8 mouse cellular contexts compared by ENCODE assay signal in genomic region chrX:7728215-7728921, GRCm38 (mm10). TPM values are rescaled to one million over a fixed set of nuclear protein-coding genes. Genes with fewer than 3 reads are reported as not detected.
DNase-seq lines count a peak whose midpoint lies in the region; ATAC-seq and TF ChIP-seq lines count a peak whose summit lies in the region.

Gene Praf2 (plus strand): TSS chrX:7728439.

- TF ChIP-seq POLR2A in kidney, adult 2 months (IDR thresholded peaks at IDR 0.05; ENCODE audit: low read depth, low read length) = no peak
- peak; percentile 2; the same call in 1 of the 2 replicates for TF ChIP-seq POLR2A in spleen, adult 2 months (IDR thresholded peaks at IDR 0.05; ENCODE audit: low read depth, low read length)

- H3K9ac ChIP-seq in embryonic facial prominence, embryonic 11.5 days (replicated peaks; ENCODE audit: low read length) = peak within 1 kb of the TSS; percentile 54
- H3K9ac ChIP-seq in limb, embryonic 12.5 days (replicated peaks) = peak within 1 kb of the TSS; percentile 53
- peak within 1 kb of the TSS; percentile 53 for H3K9ac ChIP-seq in midbrain, embryonic 15.5 days

- H3K36me3 ChIP-seq in embryonic facial prominence, embryonic 11.5 days (replicated peaks; ENCODE audit: control insufficient read depth, insufficient read depth, low read depth, low read length) = no peaks in the 10 kb centered on the region
- H3K36me3 ChIP-seq in kidney, adult 2 months (ENCODE audit: control insufficient read depth, insufficient read depth, low read length) = no peaks in the 10 kb centered on the region
- peaks cover 33% of the 10 kb centered on the region; the same call in 1 of the 2 replicates for H3K36me3 ChIP-seq in limb, embryonic 12.5 days
- H3K36me3 ChIP-seq in midbrain, embryonic 15.5 days (replicated peaks) = no peaks in the 10 kb centered on the region
- peaks cover 6% of the 10 kb centered on the region for H3K36me3 ChIP-seq in spleen, adult 2 months (ENCODE audit: control insufficient read depth, insufficient read depth, low read length)

- TF ChIP-seq CTCF in kidney, adult 2 months (conservative IDR thresholded peaks at IDR 0.05; ENCODE audit: insufficient read depth, insufficient read length, low read depth, low read length) = no peak
- TF ChIP-seq CTCF in spleen, adult 2 months (IDR thresholded peaks at IDR 0.05; ENCODE audit: extremely low read depth, insufficient read depth, insufficient read length, insufficient replicate concordance) = no peak

- H3K9me3 ChIP-seq in embryonic facial prominence, embryonic 11.5 days (replicated peaks; ENCODE audit: control insufficient read depth, low read length) = no peaks in the 10 kb centered on the region
- H3K9me3 ChIP-seq in limb, embryonic 12.5 days = no peaks in the 10 kb centered on the region
- no peaks in the 10 kb centered on the region for H3K9me3 ChIP-seq in midbrain, embryonic 15.5 days

- H3K4me3 ChIP-seq in embryonic facial prominence, embryonic 11.5 days (ENCODE audit: low read depth, low read length) = peak within 1 kb of the TSS; percentile 41
- H3K4me3 ChIP-seq in kidney, adult 2 months (ENCODE audit: insufficient read depth, low read depth, low read length) = peak within 1 kb of the TSS; percentile 71
- H3K4me3 ChIP-seq in limb, embryonic 12.5 days (replicated peaks) = peak within 1 kb of the TSS; percentile 48
- peak within 1 kb of the TSS; percentile 51 for H3K4me3 ChIP-seq in midbrain, embryonic 15.5 days
- H3K4me3 ChIP-seq in spleen, adult 2 months (ENCODE audit: extremely low read depth, insufficient read depth, insufficient read length) = peak within 1 kb of the TSS; percentile 59; the same call in 1 of the 2 replicates

- H3K4me2 ChIP-seq in embryonic facial prominence, embryonic 11.5 days (ENCODE audit: low read depth, low read length) = peak within 1 kb of the TSS; percentile 40
- peak within 1 kb of the TSS; percentile 60 for H3K4me2 ChIP-seq in limb, embryonic 12.5 days
- peak within 1 kb of the TSS; percentile 55 for H3K4me2 ChIP-seq in midbrain, embryonic 15.5 days

- DNase-seq in urinary bladder, adult 18-20 months (ENCODE audit: low spot score in 2 of 2) = peak; percentile 37 to 72
- DNase-seq in urinary bladder, postnatal 10 days (ENCODE audit: low spot score) = no peak
- DNase-seq in embryonic facial prominence, embryonic 11.5 days (ENCODE audit: low spot score) = peak; percentile 85
- peak; percentile 99 for DNase-seq in heart, adult 11 months
- peak; percentile 91 for DNase-seq in kidney, adult 2 months
- DNase-seq in spleen, adult 2 months (ENCODE audit: low read depth in 1 of 2, low spot score in 2 of 2) = peak; percentile 70 to 73

- H3K4me1 ChIP-seq in embryonic facial prominence, embryonic 11.5 days (ENCODE audit: control insufficient read depth, insufficient read depth, low read length) = no peaks in the 10 kb centered on the region
- H3K4me1 ChIP-seq in kidney, adult 2 months (ENCODE audit: control insufficient read depth, insufficient read depth, low read length) = 0 out of 2 replicates have a peak, but pooled peaks cover 3% of the 10 kb centered on the region
- peaks cover 7% of the 10 kb centered on the region; the same call in 1 of the 2 replicates for H3K4me1 ChIP-seq in limb, embryonic 12.5 days (replicated peaks)
- peaks cover 11% of the 10 kb centered on the region for H3K4me1 ChIP-seq in midbrain, embryonic 15.5 days
- no peaks in the 10 kb centered on the region for H3K4me1 ChIP-seq in spleen, adult 2 months (ENCODE audit: control insufficient read depth, insufficient read depth, insufficient read length)

- no peaks in the 10 kb centered on the region for H3K27me3 ChIP-seq in embryonic facial prominence, embryonic 11.5 days (ENCODE audit: control insufficient read depth, insufficient read depth, low read length)
- no peaks in the 10 kb centered on the region for H3K27me3 ChIP-seq in kidney, adult 2 months (replicated peaks; ENCODE audit: control insufficient read depth, insufficient read depth, low read length)
- H3K27me3 ChIP-seq in limb, embryonic 12.5 days = no peaks in the 10 kb centered on the region
- H3K27me3 ChIP-seq in midbrain, embryonic 15.5 days (replicated peaks) = no peaks in the 10 kb centered on the region
- H3K27me3 ChIP-seq in spleen, adult 2 months (ENCODE audit: control insufficient read depth, insufficient read depth, low read length) = no peaks in the 10 kb centered on the region

- 0 out of 2 replicates have a peak within 1 kb of the TSS, but pooled peaks have one; percentile 8 for H3K27ac ChIP-seq in embryonic facial prominence, embryonic 11.5 days (replicated peaks; ENCODE audit: low read depth, low read length)
- H3K27ac ChIP-seq in kidney, adult 2 months (ENCODE audit: insufficient read depth, low read depth, low read length) = no peak within 1 kb of the TSS; the same call in 1 of the 2 replicates
- H3K27ac ChIP-seq in limb, embryonic 12.5 days = peak within 1 kb of the TSS; percentile 62; the same call in 1 of the 2 replicates
- H3K27ac ChIP-seq in midbrain, embryonic 15.5 days = peak within 1 kb of the TSS; percentile 83
- peak within 1 kb of the TSS; percentile 49 for H3K27ac ChIP-seq in spleen, adult 2 months (ENCODE audit: insufficient read depth, low read length)

- ATAC-seq in embryonic facial prominence, embryonic 11.5 days (replicated peaks; ENCODE audit: insufficient number of reproducible peaks, low FRiP score, low TSS enrichment, low read depth) = peak; percentile 93
- ATAC-seq in limb, embryonic 12.5 days (ENCODE audit: insufficient number of reproducible peaks, insufficient read depth, low FRiP score, low TSS enrichment, low read depth) = peak; percentile 90
- ATAC-seq in midbrain, embryonic 15.5 days (replicated peaks) = peak; percentile 95

- 18% methylated on average over 42 of the region's 42 CpGs for WGBS in embryonic facial prominence, embryonic 11.5 days
- 2% methylated on average over 42 of the region's 42 CpGs for WGBS in kidney, adult 2 months
- WGBS in limb, embryonic 12.5 days = 16% methylated on average over 42 of the region's 42 CpGs
- WGBS in midbrain, embryonic 15.5 days = 19% methylated on average over 42 of the region's 42 CpGs
- WGBS in spleen, adult 2 months = 23% methylated on average over 42 of the region's 42 CpGs

RNA-seq across cellular contexts. Expression of gene Praf2, which starts in this region (rescaled TPM):
- 85.4 and 88.7 TPM in 2 replicates for polyA plus RNA-seq in embryonic facial prominence, embryonic 11.5 days (2014; fragmentation: Nextera tagmentation; extraction: Ambion mirVana)
- polyA plus RNA-seq in kidney, adult 2 months (2012; rRNA removed) = 33.8 and 40.9 TPM in 2 replicates
- polyA plus RNA-seq in limb, embryonic 12.5 days (2016; fragmentation: Nextera tagmentation; extraction: Ambion mirVana) = 66.5 and 70.9 TPM in 2 replicates
- polyA plus RNA-seq in midbrain, embryonic 15.5 days (2015; fragmentation: Nextera tagmentation; extraction: Ambion mirVana) = 132 and 133 TPM in 2 replicates
- polyA plus RNA-seq in spleen, adult 2 months (2012; rRNA removed) = 26.0 and 33.7 TPM in 2 replicates
